Mouse (Mus musculus) adrenal gland, postnatal 25 days (tissue): Measurements from ENCODE around the gene Lamc1. TPM values are rescaled to one million over a fixed set of nuclear protein-coding genes. Genes with fewer than 3 reads are reported as not detected.

ENCODE experiments used
- DNase-seq: peaks from one replicate; pipeline ENCODE4 v3.0.0; 2021; ENCODE audit warnings: mixed read lengths
- total RNA-seq: library from RNA; stranded (reverse); gene quantifications from 2 replicates; pipeline ENCODE4 v1.2.3, GENCODE M21; 2021

The Lamc1 gene
- total RNA-seq, 1 experiment from 2014 or later, result 103 TPM

DNA sequence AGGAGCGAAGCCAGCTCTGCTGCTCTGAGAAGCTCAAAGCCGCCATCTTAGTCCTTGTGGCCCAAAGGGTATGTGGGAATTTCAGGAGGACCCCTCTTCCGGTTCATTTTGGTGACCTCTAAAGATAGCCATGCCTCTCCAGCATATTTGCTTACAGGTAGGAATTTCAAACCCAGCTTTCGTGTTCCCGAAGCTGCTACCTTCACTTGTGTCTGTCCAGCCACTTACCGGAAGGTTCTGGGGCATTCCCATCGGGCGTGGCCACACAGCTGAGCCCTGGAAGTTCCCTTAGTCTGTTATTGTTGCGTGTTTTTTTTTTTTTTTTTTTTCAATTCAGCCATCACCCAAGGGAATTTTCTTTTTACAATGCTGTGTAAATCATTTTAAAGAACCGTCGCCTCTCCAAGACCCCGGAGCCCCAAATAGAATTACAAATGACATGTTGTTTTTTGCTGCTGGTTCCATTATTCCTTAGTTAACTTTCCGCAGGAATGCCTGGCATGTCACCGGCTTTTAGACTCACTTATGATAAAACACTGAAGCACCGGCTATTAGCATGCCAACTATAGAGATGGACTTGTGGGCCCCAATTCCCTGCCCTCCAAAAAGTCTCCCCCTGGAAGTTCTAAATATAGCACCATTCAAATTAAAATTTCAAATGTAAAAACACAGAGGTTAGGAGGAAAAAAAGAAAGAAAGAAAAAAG lies 141.2 kb downstream of the Lamc1 start:
- DNase-seq, result no peak

DNA sequence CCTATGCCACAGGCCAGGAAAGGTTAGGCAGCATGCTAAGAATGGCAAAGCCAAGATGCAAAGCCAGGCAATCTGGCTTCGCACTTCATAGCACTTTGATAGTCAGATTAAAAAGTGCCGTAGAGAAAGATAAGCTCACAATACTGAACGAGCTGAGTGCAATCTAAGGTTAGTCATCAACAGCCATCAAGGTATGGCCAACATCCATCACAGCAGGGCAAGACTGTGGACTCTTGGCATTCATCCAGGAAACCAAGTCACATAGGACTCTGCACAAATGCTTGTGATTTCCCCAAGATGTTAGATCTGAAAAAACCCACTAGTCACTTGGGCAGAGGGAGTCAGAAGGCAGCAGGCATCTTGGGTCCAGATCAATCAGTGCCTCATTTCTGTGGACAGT lies 144.5 kb downstream of the Lamc1 start:
- no peak for DNase-seq

DNA sequence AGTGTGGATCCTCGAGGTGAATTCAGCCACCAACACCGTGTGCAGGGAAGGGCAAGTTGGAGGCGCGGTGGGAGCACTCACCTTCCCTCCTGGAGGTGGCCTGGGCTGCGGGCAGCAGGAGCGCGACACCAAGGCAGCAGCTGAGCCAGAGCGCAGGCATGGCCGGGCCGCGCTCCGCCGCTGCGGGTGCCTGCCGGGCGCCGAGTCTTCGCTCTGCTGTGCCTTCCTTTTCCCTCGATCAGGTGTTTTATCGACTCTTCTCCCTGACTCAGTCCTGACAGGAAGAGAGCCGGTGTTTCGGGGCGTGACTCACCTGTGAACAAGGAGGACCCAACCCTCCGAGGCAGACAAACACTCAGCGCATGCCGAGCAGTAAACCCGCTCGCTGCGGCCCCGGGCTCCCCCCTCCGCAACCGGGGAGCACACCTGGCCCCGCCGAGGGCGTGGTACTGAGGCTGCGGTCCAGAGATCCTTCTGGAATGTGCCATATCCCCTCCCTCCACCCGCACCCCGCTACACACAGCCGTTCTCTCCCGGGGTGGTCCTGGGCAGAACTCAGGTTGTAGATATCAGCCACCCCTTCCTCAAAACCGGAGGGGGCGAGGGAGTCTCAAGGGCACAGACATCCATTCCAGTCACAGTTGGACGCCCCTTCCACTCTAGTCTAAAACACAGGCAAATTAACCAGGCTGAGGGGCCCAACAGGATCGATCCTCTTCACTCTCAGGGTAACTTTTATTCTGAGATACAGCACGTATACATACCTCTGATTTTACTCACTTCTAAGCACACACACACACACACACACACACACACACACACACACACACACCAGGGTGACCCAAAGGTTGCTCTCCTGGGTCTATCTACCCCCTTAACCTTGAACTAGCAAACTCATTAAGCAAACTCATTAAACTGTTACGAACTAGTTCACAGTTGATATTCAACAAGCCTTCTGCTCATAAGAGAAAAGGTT lies 146.5 kb downstream of the Lamc1 start, which contains the start of gene Lamc2:
Lamc2 (minus strand) TSS at position 620 of the 976 bp plus-strand sequence.
- peak; percentile 24 for DNase-seq

DNA sequence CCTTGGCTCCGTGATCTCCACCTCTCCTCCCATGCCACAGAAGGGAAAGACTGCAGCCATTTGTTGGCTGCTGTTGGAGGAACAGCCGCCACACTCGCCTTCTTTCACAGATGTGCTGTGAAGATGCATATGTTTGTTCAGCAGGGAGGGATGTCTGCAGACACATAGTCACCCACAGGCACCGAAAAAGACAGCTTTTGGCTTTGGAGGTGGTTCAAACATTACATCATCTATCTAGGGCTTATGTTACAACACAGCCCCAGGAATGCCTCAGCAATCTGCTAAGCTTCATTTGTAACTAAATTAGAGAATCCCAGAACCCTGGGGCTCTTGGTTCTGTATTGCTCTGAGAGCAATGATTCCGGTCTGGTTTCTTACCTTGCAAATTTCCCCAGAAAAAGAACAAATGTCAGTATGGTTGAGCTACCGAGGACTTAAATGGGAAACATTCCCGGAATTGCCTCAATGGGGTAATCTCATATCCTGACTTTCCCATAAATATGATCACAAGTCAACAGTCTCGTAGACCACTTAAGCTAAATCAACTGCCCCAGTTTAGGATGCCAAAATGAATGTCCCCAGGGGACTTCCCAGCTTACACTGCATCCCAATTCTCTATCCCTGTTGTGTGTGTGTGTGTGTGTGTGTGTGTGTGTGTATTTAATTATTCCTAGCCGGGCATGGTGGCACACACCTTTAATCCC lies 151.8 kb downstream of the Lamc1 start:
- no peak for DNase-seq

DNA sequence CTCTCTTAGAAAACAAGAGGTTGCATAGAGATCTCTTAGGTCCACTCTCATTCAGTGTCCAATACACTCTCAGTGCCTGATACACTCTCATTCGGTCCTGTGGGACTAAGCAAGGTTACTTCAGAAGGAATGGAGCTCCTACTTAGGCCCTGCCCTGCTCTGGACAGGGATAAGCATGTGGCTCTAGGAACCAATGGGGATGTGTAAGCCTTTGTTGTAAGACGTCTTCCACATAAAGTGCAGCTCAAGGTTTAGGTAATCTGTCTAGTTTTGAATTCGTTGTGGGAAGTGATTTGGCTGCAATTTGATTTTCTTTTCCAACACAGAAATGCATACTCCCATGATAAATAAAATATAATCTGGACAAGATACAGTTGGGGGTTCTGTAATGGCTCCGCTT lies 152.4 kb downstream of the Lamc1 start:
- DNase-seq, result no peak

DNA sequence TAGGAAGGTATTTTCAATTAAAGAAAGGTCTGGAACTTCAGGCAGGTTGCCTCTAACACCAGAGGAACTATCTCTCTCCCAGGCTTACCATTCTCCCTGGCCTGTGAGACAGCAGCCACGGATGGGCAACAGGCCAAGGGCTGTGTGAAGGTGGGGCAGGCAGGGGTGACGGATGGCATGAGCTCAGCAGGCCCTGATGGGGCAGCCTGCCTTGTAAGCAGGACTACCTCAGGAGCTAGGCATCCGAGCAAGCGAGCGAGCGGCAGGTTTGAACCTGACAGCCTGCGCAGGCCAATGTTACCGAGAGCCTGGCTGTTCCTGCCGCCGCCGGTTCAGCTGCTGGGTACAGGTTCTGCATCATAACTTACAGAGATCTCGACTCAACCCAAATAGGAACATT lies 157.8 kb downstream of the Lamc1 start:
- peak; percentile 92 for DNase-seq

DNA sequence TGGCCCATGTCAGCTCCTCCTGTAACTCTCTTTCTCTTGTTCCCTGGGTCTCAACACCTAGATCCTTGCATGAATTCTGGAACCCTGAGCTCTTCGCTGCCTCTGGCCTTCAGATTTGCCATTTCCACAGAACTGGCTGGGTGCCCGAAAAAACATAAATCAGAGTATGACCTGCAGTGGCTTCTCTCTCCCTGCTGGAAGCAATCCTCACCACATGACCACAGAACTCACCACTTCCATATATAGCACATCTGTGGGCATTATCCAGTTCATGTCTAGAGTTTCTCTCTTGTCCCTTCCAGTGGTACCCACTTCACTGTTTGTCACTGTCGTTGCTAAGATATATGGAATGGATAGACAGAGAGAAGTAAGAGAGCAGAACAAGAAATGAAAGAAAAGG lies 159.3 kb downstream of the Lamc1 start:
- peak; percentile 78 for DNase-seq

DNA sequence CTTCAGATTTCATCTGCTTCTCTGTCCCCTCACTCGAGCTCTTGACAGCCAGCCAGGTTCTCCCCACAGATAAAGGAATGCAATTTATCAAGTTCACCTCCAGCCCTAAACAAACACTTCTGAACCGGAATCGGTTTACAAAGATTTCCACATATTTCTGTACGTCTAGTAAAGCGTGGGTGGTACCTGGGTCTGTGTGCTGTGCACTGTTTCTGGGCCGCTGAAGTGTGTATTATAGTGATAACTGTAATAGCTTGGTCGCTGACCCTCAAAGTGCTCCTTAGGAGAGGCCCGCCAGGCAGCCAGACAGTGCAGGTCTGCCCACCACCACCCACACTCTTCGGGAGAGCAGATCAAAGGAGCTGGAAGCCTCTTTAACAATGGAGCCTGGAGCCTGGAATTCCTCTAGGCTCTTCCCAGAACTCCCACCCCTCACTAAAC lies 160.3 kb downstream of the Lamc1 start:
- DNase-seq, result no peak

DNA sequence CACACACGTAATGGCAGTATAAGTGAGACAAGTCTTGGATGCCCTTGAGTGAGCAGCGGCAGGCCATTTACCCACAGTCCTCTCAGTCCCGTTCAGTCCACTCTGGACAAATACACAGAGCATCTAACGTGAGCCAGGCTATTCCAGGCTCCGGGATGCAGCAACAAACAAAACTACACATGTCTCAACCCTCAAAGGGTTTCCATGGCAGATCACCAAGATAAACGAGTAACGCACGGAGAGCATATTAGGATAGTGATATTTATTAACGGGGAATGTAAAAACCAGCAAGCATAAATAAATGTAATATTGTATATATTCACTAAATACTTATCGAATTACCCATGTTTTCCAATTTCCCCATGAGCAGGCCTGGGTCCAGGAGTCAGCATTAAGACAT lies 161.6 kb downstream of the Lamc1 start:
- no peak for DNase-seq

Other genes starting within 250 kb of the Lamc1 start
- 0.27 and 0.29 TPM in 2 replicates for gene Lamc2, start 146.3 kb downstream of the Lamc1 start, total RNA-seq
- gene Shcbp1l, start 92.4 kb upstream of the Lamc1 start, total RNA-seq, result 0.33 and 1.00 TPM in 2 replicates
- 116 and 128 TPM in 2 replicates for gene Dhx9, start 154.9 kb upstream of the Lamc1 start, total RNA-seq
- gene Npl, start 217.3 kb upstream of the Lamc1 start, total RNA-seq, result 11.3 and 12.7 TPM in 2 replicates